Mouse (Mus musculus): ENCODE results near the gene Hdac8. TPM values are rescaled to one million over a fixed set of nuclear protein-coding genes. Genes with fewer than 3 reads are reported as not detected.

Hdac8 gene
- polyA plus RNA-seq, 1 experiment: not detected

DNA sequence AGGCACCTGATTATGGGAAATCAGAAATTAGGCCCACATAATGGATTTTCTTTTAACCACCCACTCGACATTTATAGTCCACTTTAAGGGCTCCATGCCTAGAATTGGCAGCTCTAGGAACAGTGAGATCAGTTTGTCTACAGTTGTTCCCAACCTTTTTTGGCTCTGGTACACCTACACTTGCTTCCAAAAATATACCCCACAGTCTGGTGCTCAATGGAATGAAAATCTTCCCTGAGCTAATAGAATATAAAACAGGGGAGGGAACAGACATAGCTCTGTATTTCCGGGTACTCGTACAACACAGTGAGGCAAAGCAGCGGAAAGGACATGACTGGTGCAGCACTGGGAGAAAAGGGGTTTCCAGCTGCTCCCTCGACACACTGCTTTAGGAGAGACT is 29.6 kb downstream of the Hdac8 start:
- TF ChIP-seq CTCF (IDR thresholded peaks at IDR 0.05; ENCODE audit: insufficient read depth, low read depth, low read length) (no peak), POLR2A (IDR thresholded peaks at IDR 0.05; ENCODE audit: insufficient read depth, low read depth, low read length) (no peak)
- 48% methylated on average over 5 of the region's 5 CpGs for WGBS
- H3K27ac ChIP-seq (ENCODE audit: insufficient read depth, low read depth, low read length): no peak overlapping the region
- H3K4me1 ChIP-seq (ENCODE audit: control insufficient read depth, insufficient read depth, low read length): no peaks in the 10 kb centered on the region
- no peak overlapping the region for H3K4me3 ChIP-seq (ENCODE audit: insufficient read depth, low read depth, low read length)

DNA sequence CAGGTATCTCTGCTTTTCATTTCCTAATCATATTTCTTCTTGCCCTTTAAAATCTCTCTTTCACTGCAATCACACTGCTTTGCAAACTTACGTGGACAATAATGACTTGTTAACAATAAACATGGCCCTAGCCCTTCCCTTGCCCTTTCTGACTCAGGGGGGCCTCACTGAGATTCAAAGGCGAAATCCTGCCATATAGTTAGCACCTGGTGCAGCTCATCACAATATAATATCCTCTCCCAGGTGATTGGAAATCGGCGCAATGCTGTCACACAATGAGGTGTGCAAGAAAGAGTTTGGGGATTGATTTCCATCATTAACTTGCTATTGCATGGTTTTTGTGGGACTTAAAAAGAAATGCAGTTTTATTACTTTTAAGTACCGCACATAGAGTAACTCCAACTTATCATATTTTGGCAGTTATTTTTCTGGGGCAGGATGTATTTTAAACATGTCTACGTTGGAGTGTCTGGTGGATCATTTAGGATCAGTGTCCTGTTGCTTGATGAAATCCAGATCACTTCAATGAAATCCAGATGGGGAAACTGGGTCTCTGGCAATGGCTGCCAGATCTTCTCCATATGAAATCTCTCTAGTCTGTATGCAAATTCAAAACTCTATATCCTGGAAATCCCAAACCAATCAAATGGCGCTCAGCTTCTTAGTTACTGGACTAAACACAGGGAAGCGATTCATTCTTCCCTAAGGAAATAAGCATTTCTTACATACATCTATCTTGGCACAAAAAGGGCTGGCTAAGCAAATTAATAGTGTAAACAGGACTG is 86.6 kb downstream of the Hdac8 start:
- Histone ChIP-seq H3K4me3 (ENCODE audit: insufficient read depth, low read depth, low read length) (no peak overlapping the region), H3K27ac (ENCODE audit: insufficient read depth, low read depth, low read length) (no peak overlapping the region), H3K4me1 (ENCODE audit: control insufficient read depth, insufficient read depth, low read length) (peaks cover 2% of the 10 kb centered on the region; the same call in 1 of the 2 replicates)
- 84% methylated on average over 8 of the region's 8 CpGs for WGBS
- no peak for TF ChIP-seq CTCF (IDR thresholded peaks at IDR 0.05; ENCODE audit: insufficient read depth, low read depth, low read length)
- TF ChIP-seq POLR2A (IDR thresholded peaks at IDR 0.05; ENCODE audit: insufficient read depth, low read depth, low read length): no peak

DNA sequence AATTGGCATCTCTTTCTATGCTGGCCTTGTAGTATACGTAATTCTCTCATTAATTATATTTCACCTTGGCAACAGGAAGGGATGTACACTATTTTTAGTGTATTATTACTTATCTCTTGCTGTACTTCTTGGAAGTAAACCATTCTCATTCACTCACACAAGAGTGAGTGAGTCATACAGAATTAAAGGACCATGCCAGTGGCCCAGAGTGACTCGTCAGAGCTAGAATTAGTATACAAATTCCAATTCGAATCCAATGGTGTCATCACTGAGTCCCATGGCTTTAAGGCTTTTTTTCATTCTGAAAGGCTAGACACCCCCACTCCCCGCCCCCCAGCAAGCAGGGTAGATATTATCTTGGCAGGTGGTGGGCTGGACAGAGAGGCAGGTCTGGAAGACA is 88.2 kb downstream of the Hdac8 start:
- TF ChIP-seq CTCF (IDR thresholded peaks at IDR 0.05; ENCODE audit: insufficient read depth, low read depth, low read length) (no peak), POLR2A (IDR thresholded peaks at IDR 0.05; ENCODE audit: insufficient read depth, low read depth, low read length) (no peak)
- no peak overlapping the region for H3K4me3 ChIP-seq (ENCODE audit: insufficient read depth, low read depth, low read length)
- 52% methylated on average over 4 of the region's 4 CpGs for WGBS
- peaks cover 2% of the 10 kb centered on the region; the same call in 1 of the 2 replicates for H3K4me1 ChIP-seq (ENCODE audit: control insufficient read depth, insufficient read depth, low read length)
- no peak overlapping the region for H3K27ac ChIP-seq (ENCODE audit: insufficient read depth, low read depth, low read length)

DNA sequence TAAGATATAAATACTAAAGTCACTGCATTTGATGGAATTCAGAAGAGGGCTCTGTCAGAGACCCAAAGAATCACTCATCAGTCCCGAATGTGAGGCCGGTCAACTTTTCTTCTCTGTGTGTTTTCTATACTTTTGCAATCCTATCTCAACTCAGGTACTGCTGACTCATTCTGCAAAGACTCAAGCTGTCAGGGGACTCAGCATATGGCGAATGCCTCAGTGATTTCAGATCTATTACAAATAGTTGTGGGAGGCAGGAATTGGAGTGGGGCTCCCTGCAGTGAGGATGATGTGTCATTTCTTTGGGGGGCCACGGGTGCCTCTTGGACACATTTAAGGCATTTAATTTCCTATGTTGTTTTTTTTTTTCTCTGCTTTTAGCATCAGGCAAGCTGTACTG is 88.8 kb downstream of the Hdac8 start:
- WGBS: 63% methylated on average over 4 of the region's 4 CpGs
- H3K27ac ChIP-seq (ENCODE audit: insufficient read depth, low read depth, low read length): no peak overlapping the region

DNA sequence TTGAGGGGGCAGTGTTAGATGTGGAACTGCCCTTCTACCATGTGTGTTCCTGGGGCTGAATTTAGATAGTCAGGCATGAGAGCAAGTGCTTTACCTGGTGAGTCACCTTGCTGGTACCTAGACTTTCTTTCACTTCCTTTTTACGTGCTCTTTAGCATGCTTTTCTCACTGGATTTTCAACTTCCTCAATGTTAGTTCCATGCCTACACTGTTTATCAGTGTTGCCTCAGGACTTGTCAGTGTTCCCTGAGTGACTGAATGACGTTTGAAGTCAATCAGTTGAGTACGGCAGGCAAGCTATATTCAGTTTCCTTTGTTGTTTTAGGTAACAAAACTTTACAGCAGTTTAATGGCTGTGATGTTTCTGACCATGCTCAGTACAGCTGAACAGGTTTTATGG is 120.4 kb downstream of the Hdac8 start:
- H3K4me1 ChIP-seq (ENCODE audit: control insufficient read depth, insufficient read depth, low read length): no peaks in the 10 kb centered on the region
- TF ChIP-seq CTCF (IDR thresholded peaks at IDR 0.05; ENCODE audit: insufficient read depth, low read depth, low read length) (no peak), POLR2A (IDR thresholded peaks at IDR 0.05; ENCODE audit: insufficient read depth, low read depth, low read length) (no peak)
- H3K27ac ChIP-seq (ENCODE audit: insufficient read depth, low read depth, low read length): no peak overlapping the region
- WGBS: 79% methylated on average over 3 of the region's 3 CpGs
- no peak overlapping the region for H3K4me3 ChIP-seq (ENCODE audit: insufficient read depth, low read depth, low read length)

More for the DNA sequence above, 88.8 kb downstream of the Hdac8 start:
- Histone ChIP-seq H3K4me3 (ENCODE audit: insufficient read depth, low read depth, low read length) (no peak overlapping the region), H3K4me1 (ENCODE audit: control insufficient read depth, insufficient read depth, low read length) (peaks cover 2% of the 10 kb centered on the region; the same call in 1 of the 2 replicates)
- TF ChIP-seq POLR2A (IDR thresholded peaks at IDR 0.05; ENCODE audit: insufficient read depth, low read depth, low read length): no peak
- no peak for TF ChIP-seq CTCF (IDR thresholded peaks at IDR 0.05; ENCODE audit: insufficient read depth, low read depth, low read length)

DNA sequence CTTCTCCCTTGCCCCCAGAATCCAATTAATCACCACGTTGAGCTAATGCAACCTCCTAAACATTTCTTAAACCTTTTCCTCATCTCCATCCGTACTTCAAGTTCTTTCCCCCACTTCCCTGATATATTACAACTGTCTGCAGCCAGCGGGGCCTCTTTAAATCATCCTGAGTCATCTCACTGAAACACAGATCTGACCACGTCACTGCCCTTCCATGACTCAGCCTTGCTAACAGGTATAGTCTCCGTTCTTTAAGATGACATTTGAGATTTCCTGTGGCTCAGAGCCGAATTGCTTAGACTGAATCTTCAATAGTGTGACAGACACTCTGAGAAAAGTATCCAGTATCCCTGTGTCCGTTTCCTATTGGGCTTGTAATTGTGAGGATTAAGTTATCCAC is 122.0 kb downstream of the Hdac8 start:
- Histone ChIP-seq H3K4me3 (ENCODE audit: insufficient read depth, low read depth, low read length) (no peak overlapping the region), H3K4me1 (ENCODE audit: control insufficient read depth, insufficient read depth, low read length) (no peaks in the 10 kb centered on the region), H3K27ac (ENCODE audit: insufficient read depth, low read depth, low read length) (no peak overlapping the region)
- 69% methylated on average over 7 of the region's 7 CpGs for whole genome bisulfite sequencing
- TF ChIP-seq POLR2A (IDR thresholded peaks at IDR 0.05; ENCODE audit: insufficient read depth, low read depth, low read length): no peak
- TF ChIP-seq CTCF (IDR thresholded peaks at IDR 0.05; ENCODE audit: insufficient read depth, low read depth, low read length): no peak

DNA sequence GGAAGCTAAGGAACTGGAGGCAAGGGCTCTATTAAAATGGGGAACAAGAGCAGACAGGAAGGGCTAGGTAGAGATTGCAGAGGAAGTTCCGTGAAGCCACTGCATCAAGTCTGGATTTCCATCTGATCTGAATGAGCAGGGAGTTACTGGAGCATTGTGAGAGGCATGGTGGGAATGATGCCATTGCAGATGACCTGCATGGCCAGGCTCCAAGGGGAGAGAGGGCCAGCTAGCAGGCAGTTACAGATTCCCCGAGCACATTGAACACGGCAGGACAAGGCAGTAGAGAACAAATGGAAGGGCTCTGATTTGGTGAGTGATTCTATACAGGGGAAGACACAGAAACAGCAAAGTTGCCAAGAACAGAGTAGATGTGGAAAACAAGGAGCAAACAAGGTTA is 138.6 kb downstream of the Hdac8 start:
- Histone ChIP-seq H3K4me3 (ENCODE audit: insufficient read depth, low read depth, low read length) (no peak overlapping the region), H3K4me1 (ENCODE audit: control insufficient read depth, insufficient read depth, low read length) (no peaks in the 10 kb centered on the region), H3K27ac (ENCODE audit: insufficient read depth, low read depth, low read length) (no peak overlapping the region)
- TF ChIP-seq CTCF (IDR thresholded peaks at IDR 0.05; ENCODE audit: insufficient read depth, low read depth, low read length) (no peak), POLR2A (IDR thresholded peaks at IDR 0.05; ENCODE audit: insufficient read depth, low read depth, low read length) (no peak)
- WGBS: 57% methylated on average over 3 of the region's 3 CpGs

DNA sequence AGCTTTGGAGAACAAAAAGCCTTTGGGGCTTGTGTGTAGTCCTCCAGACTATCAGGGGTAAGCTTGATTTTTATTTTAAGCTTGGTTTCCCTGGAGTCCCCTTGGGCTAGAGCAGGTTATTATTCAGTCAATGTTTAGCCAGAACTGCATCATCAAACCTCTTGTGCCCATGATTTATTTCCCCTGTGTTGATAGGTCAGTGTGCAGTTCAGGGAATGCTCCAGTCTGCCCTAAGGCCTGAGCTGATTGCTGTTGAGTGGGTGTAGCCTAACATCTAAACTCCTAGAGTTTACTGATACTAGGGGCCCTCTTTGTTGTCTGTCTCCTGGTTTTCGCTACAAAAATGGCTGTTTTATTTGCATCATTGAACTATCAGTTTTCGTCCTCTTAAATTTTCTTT is 142.9 kb downstream of the Hdac8 start:
- WGBS: 96% methylated on average over 2 of the region's 2 CpGs
- TF ChIP-seq POLR2A (IDR thresholded peaks at IDR 0.05; ENCODE audit: insufficient read depth, low read depth, low read length): no peak
- TF ChIP-seq CTCF (IDR thresholded peaks at IDR 0.05; ENCODE audit: insufficient read depth, low read depth, low read length): no peak
- Histone ChIP-seq H3K27ac (ENCODE audit: insufficient read depth, low read depth, low read length) (no peak overlapping the region), H3K4me3 (ENCODE audit: insufficient read depth, low read depth, low read length) (no peak overlapping the region), H3K4me1 (ENCODE audit: control insufficient read depth, insufficient read depth, low read length) (no peaks in the 10 kb centered on the region)

DNA sequence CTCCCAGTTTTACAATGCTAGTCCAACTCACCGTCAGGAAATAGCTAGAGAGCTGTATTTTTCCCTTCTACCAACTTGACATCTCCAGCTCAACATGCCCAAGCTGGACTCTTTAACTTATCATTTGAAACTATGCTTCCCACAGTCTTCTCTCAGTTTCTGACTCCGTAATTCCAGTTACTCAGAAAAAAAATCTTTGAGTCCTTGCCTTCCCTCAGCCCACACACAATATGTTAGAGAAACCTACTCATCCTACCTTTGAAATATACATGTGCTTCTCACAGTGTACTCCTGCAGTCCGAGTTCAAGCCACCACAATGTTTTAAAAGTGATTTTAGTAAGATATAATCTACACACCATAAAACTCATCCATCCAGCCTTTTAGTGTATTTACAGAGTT is 151.7 kb downstream of the Hdac8 start:
- WGBS: 78% methylated on average over 3 of the region's 3 CpGs
- Histone ChIP-seq H3K4me1 (ENCODE audit: control insufficient read depth, insufficient read depth, low read length) (no peaks in the 10 kb centered on the region), H3K4me3 (ENCODE audit: insufficient read depth, low read depth, low read length) (no peak overlapping the region), H3K27ac (ENCODE audit: insufficient read depth, low read depth, low read length) (no peak overlapping the region)
- TF ChIP-seq CTCF (IDR thresholded peaks at IDR 0.05; ENCODE audit: insufficient read depth, low read depth, low read length) (no peak), POLR2A (IDR thresholded peaks at IDR 0.05; ENCODE audit: insufficient read depth, low read depth, low read length) (no peak)

All from olfactory bulb, adult 2 months (tissue).